Mouse (Mus musculus): Measurements from ENCODE around the gene Itgad.

Gene Itgad

DNA sequence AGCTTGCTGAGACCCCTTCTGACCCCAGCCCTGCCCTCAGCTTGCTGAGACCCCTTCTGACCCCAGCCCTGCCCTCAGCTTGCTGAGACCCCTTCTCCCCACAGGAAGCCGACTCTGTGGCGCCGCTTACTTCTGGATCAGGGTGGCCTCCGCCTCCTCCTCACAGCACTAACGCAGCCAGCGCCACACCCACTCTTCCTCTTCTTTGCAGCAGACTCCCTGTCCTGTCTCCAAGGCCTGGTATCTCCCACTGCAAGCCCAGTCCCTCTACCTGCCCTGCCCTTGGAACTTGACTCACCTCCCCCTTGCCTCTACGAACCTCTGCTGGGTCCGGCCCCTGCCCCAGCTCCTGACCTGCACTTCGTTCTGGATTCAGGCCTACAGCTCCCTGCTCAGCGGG, 89.7 kb downstream of the Itgad start:
- no peak for DNase-seq (ENCODE audit: low spot score)

DNA sequence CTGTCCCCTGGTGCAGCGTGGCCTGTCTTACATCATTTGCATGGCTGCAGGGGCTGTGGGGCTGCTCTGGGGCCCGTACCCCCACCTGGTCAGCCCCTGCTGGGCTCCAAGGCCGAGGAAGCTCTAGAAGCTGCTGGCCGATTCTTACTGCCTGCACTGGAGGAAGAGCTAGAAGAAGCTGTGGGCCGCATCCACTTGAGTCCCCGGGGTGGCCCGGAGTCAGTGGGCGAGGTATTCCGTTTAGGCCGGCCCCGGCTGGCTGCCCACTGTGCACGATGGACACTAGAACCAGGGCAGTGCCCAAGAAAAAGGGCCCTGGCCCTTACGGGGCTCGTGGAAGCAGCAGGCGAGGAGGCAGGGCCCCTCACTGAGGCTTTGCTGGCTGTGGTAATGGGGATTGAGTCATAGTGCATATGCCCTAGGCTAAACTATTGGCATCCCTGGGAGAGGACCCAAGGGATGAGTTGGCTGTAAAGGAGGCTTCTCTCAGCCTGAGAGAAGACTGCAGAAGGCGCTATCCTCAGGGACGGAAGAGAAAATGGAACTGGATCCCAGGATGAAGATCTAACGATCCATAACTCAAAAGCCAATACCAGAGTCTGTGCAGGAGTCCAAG, 90.3 kb downstream of the Itgad start:
- DNase-seq (ENCODE audit: low spot score) = no peak

DNA sequence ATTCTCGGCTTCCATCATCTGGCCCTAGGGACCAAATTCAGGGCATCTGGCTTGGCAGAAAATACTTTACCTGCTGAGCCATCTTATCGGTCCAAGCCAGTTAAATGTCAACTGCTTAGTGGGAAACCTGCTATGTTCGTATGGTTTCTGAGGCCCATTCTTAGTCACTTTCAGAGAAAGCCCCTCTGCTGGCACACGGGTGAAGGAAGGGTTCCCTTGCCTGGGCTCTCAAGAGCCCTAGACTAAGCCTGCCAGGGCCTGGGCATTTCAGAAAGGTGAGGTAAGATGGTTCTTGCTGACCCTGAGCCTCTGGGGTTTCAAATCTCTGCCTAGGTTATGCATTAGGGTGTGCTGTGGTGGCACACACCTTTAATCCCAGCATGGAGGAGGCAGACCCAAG, 91.4 kb downstream of the Itgad start:
- no peak for DNase-seq (ENCODE audit: low spot score)

DNA sequence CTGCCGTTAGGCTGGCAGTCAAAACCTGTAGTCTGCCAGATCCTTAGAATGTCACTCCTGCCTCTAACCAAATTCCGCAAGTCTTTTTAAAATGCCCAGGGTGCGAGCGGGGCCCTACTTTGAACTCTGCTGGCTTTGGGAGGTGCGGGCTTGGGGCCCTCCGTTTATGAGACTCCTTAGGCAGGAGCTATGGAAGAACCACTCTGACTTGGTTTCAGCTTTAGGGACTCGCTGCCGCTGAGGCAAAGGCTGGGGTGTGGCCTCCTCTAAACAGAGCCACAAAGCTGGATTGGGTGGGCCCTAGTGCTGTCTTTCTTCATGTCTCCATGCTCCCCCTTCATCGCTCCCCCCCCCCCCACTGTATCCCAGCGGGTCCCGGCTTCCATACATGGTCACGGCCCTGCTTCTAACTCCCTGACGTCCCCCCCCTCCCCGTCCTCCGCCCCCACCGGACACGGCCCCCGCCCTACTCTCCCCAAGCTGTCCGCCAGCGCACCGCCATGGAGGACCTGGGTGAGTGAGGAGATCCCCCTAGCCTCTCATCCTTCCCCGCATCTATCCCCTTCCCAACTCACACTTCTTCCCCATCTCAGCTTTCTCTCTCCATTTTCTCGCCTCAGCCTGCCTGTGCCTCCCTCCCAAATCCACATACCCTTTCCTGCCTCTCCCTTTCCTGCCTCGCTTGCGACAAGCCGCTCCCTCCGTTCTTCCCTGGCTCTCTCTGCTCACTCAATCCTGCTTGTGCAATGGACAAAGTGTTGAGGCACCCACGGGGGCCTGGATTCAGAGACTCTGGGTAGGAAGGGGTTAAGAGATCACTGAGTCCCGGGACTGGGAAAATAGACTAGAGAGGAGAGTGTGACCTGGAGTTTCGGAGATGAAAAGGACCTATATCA, 92.6 kb downstream of the Itgad start, which contains the start of gene Tgfb1i1:
Gene Tgfb1i1, plus strand, starts transcription at position 317 of the 896 bp plus-strand sequence.
- DNase-seq (ENCODE audit: low spot score) = peak; percentile 45

DNA sequence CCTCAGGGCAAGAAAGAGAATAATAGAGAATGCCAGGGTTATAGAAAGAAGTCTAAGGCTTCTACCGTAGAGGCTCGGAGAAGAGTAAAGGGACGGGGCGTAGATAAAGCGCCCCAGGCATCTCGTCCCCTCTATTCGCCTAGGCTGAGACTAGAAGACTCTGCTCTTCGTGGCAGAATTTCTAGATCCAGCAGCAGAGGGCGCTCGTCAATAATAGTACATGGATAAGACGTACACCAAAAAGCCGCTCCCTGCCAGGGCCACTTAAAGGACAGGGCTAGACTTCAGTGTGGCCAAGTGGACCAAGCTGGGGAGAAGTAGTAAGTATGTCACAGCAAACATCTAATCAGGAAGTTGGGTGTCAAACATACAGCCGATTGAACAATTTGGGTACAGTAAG, 93.3 kb downstream of the Itgad start:
- peak; percentile 92 for DNase-seq (ENCODE audit: low spot score)

- DNase-seq (ENCODE audit: low spot score) = no peak
These were observed 94.2 kb downstream of the Itgad start for GRCm38 (mm10) chr7:128248081-128249042.

- no peak for DNase-seq (ENCODE audit: low spot score)
These were observed 95.8 kb downstream of the Itgad start for GRCm38 (mm10) chr7:128249998-128250397.

GRCm38 (mm10) chr7:128251946-128252345, 97.8 kb downstream of the Itgad start:
- DNase-seq (ENCODE audit: low spot score) = no peak

- DNase-seq (ENCODE audit: low spot score) = no peak
These were observed 98.4 kb downstream of the Itgad start for GRCm38 (mm10) chr7:128252609-128253008.

GRCm38 (mm10) chr7:128254978-128255377, 100.8 kb downstream of the Itgad start:
- no peak for DNase-seq (ENCODE audit: low spot score)

GRCm38 (mm10) chr7:128255757-128256156, 101.6 kb downstream of the Itgad start:
- no peak for DNase-seq (ENCODE audit: low spot score)

GRCm38 (mm10) chr7:128256783-128257334, 102.7 kb downstream of the Itgad start:
- DNase-seq (ENCODE audit: low spot score) = no peak

DNA sequence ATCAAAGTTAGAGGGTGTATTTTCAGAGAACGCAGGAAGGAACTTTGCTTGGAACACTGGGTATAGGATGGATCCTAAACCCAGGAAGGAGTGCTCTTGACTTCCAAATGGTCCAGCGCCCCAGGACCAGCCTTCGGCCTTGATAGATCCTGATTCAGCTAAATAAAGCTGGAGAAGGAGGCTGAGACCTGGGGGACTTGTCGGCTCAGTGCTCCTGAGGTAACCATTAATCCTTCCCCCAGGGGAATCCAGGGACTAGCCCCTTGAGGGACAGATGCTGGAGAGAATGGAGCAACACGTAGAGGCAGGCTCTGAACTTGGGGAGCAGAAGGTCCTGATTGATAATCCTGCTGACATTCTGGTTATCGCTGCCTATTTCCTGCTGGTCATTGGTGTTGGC, 111.2 kb downstream of the Itgad start, which contains the start of gene Slc5a2:
Gene Slc5a2, plus strand, starts transcription at position 247 of the 400 bp plus-strand sequence.
- DNase-seq (ENCODE audit: low spot score) = no peak

DNA sequence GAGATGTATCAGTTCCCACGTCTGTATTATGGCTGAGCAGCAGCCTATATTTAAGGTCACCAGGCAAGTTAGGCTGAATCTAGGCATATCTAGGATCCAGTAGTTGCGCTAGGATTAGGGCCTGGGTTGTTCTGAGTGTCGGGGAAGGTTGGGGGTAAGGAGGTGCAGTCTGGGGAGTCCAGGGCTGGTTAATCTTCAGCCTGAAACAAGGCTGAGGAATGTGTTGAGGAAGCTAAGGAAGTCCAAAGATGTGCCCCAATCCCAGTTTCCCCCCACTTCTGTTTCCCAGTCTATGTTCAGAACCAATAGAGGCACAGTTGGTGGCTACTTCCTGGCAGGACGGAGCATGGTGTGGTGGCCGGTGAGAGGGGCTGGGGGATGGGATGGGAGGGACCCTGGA, 111.9 kb downstream of the Itgad start:
- no peak for DNase-seq (ENCODE audit: low spot score)

- no peak for DNase-seq (ENCODE audit: low spot score)
These were observed 113.2 kb downstream of the Itgad start for GRCm38 (mm10) chr7:128267391-128267790.

DNA sequence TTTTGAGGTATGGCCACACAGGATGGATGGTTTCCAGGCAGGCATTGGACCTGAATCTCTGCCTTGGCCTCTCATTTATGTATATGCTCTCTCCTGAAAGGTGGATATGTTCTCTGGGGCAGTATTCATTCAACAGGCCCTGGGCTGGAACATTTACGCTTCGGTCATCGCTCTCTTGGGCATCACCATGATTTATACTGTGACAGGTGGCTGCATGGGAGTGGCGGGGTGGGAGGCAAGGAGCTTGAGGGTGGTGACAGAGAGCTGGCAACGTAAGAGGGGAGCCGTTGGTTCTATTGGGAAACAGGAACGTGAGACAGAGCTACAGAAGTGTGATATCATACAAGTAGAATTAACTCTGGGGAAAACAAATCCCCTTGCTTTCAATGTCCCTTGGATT, 113.6 kb downstream of the Itgad start:
- no peak for DNase-seq (ENCODE audit: low spot score)

DNA sequence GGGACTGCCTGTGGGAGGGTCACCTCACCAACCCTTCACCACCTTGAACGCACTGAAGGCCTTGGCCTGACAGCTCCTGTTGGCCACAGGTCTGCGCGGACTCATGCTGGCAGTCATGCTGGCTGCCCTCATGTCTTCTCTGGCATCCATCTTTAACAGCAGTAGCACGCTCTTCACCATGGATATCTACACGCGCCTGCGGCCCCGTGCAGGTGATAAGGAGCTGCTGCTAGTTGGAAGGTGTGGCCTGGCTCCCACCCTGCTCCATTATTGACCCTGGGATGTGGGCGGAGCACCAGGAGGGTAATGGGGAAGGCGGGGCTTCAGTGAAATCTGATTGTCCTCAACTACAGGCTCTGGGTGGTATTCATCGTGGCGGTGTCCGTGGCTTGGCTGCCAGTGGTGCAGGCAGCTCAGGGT, 116.3 kb downstream of the Itgad start:
- no peak for DNase-seq (ENCODE audit: low spot score)

DNA sequence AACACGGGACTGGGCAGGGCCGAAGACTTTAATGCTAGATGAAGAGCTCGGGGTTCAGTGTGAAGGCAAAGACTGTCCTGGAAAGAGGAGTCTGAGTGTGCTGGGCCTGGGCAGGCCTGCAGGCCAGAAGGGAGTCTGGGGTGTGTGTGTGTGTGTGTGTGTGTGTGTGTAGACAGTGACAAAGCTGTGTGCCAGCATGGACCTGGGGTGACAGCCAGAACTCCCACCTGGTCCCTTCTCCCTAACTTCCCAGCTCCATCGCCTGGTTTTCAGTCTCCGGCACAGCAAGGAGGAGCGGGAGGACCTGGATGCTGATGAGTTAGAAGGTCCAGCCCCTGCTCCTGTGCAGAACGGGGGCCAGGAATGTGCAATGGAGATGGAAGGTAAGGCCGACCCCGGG, 117.3 kb downstream of the Itgad start:
- no peak for DNase-seq (ENCODE audit: low spot score)

Data from MN1 (cell line).